Mouse (Mus musculus): ENCODE measurements at regions not wholly inside any gene's neighbourhood (a gene's known extent, or its start where the extent isn't known, plus 50 kb on each side); places are given as distances from the start of the nearest gene placed in this dataset.

- DNase-seq (ENCODE audit: low spot score): no peak
Observed at GRCm38 (mm10) chr2:61401636-61402587, 176.5 kb upstream of the Tank start.

GRCm38 (mm10) chr2:61398633-61399032 lies 179.8 kb upstream of the Tank start:
- H3K27me3 ChIP-seq (ENCODE audit: insufficient read depth, low read length): peaks cover 2% of the 10 kb centered on the region; the same call in 1 of the 2 replicates
- DNase-seq (ENCODE audit: low spot score) (no peak), ATAC-seq (ENCODE audit: extremely low read depth, insufficient number of reproducible peaks, low FRiP score, poor library complexity, severe bottlenecking) (no peak)

More at GRCm38 (mm10) chr2:61401636-61402587, 176.5 kb upstream of the Tank start:
- H3K9me3 ChIP-seq (replicated peaks): no peaks in the 10 kb centered on the region
- ATAC-seq (ENCODE audit: extremely low read depth, insufficient number of reproducible peaks, low FRiP score, poor library complexity, severe bottlenecking): peak; percentile 40; the same call in 1 of the 2 replicates
- peaks cover 9% of the 10 kb centered on the region for H3K4me1 ChIP-seq (ENCODE audit: insufficient read depth, low read depth, low read length)
- H3K36me3 ChIP-seq (replicated peaks): no peaks in the 10 kb centered on the region
- peaks cover 2% of the 10 kb centered on the region; the same call in 1 of the 2 replicates for H3K27me3 ChIP-seq (ENCODE audit: insufficient read depth, low read length)
- no peak for TF ChIP-seq GATA1 (IDR thresholded peaks at IDR 0.05; ENCODE audit: borderline replicate concordance, low read length)
- no peak for TF ChIP-seq GATA2 (IDR thresholded peaks at IDR 0.05; ENCODE audit: borderline replicate concordance, low read depth, low read length)
- TF ChIP-seq POLR2AphosphoS5 (IDR thresholded peaks at IDR 0.05; ENCODE audit: insufficient replicate concordance, low read depth, low read length): no peak
- no peak for TF ChIP-seq TAL1 (conservative IDR thresholded peaks at IDR 0.05; ENCODE audit: low read depth, low read length)
- TF ChIP-seq CTCF (IDR thresholded peaks at IDR 0.05; ENCODE audit: low read depth, low read length): no peak
- no peak overlapping the region for H3K4me3 ChIP-seq (ENCODE audit: low read depth, low read length)

GRCm38 (mm10) chr2:61389622-61390021 lies 188.8 kb upstream of the Tank start:
- TF ChIP-seq TAL1 (conservative IDR thresholded peaks at IDR 0.05; ENCODE audit: low read depth, low read length) (no peak), POLR2AphosphoS5 (IDR thresholded peaks at IDR 0.05; ENCODE audit: insufficient replicate concordance, low read depth, low read length) (no peak), GATA2 (IDR thresholded peaks at IDR 0.05; ENCODE audit: borderline replicate concordance, low read depth, low read length) (no peak), CTCF (IDR thresholded peaks at IDR 0.05; ENCODE audit: low read depth, low read length) (no peak)
- H3K27me3 ChIP-seq (ENCODE audit: insufficient read depth, low read length): no peaks in the 10 kb centered on the region; the same call in 1 of the 2 replicates
- H3K4me1 ChIP-seq (ENCODE audit: insufficient read depth, low read depth, low read length): no peaks in the 10 kb centered on the region
- no peak for ATAC-seq (ENCODE audit: extremely low read depth, insufficient number of reproducible peaks, low FRiP score, poor library complexity, severe bottlenecking)
- no peak overlapping the region for H3K4me3 ChIP-seq (ENCODE audit: low read depth, low read length)
- DNase-seq (ENCODE audit: low spot score): no peak
- no peaks in the 10 kb centered on the region for H3K9me3 ChIP-seq (replicated peaks)
- no peaks in the 10 kb centered on the region for H3K36me3 ChIP-seq (replicated peaks)

More at GRCm38 (mm10) chr2:61398633-61399032, 179.8 kb upstream of the Tank start:
- TF ChIP-seq POLR2AphosphoS5 (IDR thresholded peaks at IDR 0.05; ENCODE audit: insufficient replicate concordance, low read depth, low read length) (no peak), TAL1 (conservative IDR thresholded peaks at IDR 0.05; ENCODE audit: low read depth, low read length) (no peak), GATA1 (IDR thresholded peaks at IDR 0.05; ENCODE audit: borderline replicate concordance, low read length) (no peak), GATA2 (IDR thresholded peaks at IDR 0.05; ENCODE audit: borderline replicate concordance, low read depth, low read length) (no peak), CTCF (IDR thresholded peaks at IDR 0.05; ENCODE audit: low read depth, low read length) (no peak)
- peaks cover 9% of the 10 kb centered on the region for H3K4me1 ChIP-seq (ENCODE audit: insufficient read depth, low read depth, low read length)
- H3K4me3 ChIP-seq (ENCODE audit: low read depth, low read length): no peak overlapping the region
- no peaks in the 10 kb centered on the region for H3K9me3 ChIP-seq (replicated peaks)
- H3K36me3 ChIP-seq (replicated peaks): no peaks in the 10 kb centered on the region

- no peaks in the 10 kb centered on the region for H3K4me1 ChIP-seq (ENCODE audit: insufficient read depth, low read depth, low read length)
- ATAC-seq (ENCODE audit: extremely low read depth, insufficient number of reproducible peaks, low FRiP score, poor library complexity, severe bottlenecking) (no peak), DNase-seq (ENCODE audit: low spot score) (no peak)
- no peaks in the 10 kb centered on the region; the same call in 1 of the 2 replicates for H3K27me3 ChIP-seq (ENCODE audit: insufficient read depth, low read length)
- TF ChIP-seq CTCF (IDR thresholded peaks at IDR 0.05; ENCODE audit: low read depth, low read length): no peak
- no peak for TF ChIP-seq GATA2 (IDR thresholded peaks at IDR 0.05; ENCODE audit: borderline replicate concordance, low read depth, low read length)
- TF ChIP-seq POLR2AphosphoS5 (IDR thresholded peaks at IDR 0.05; ENCODE audit: insufficient replicate concordance, low read depth, low read length): no peak
- TF ChIP-seq TAL1 (conservative IDR thresholded peaks at IDR 0.05; ENCODE audit: low read depth, low read length): no peak
- no peak for TF ChIP-seq GATA1 (IDR thresholded peaks at IDR 0.05; ENCODE audit: borderline replicate concordance, low read length)
- H3K36me3 ChIP-seq (replicated peaks): no peaks in the 10 kb centered on the region
- H3K9me3 ChIP-seq (replicated peaks): no peaks in the 10 kb centered on the region
- no peak overlapping the region for H3K4me3 ChIP-seq (ENCODE audit: low read depth, low read length)
Observed at GRCm38 (mm10) chr2:61389207-61389606, 189.2 kb upstream of the Tank start.

- Histone ChIP-seq H3K9me3 (replicated peaks) (no peaks in the 10 kb centered on the region), H3K4me3 (ENCODE audit: low read depth, low read length) (no peak overlapping the region), H3K4me1 (ENCODE audit: insufficient read depth, low read depth, low read length) (no peaks in the 10 kb centered on the region), H3K36me3 (replicated peaks) (no peaks in the 10 kb centered on the region), H3K27me3 (ENCODE audit: insufficient read depth, low read length) (no peaks in the 10 kb centered on the region; the same call in 1 of the 2 replicates)
- TF ChIP-seq GATA1 (IDR thresholded peaks at IDR 0.05; ENCODE audit: borderline replicate concordance, low read length) (no peak), TAL1 (conservative IDR thresholded peaks at IDR 0.05; ENCODE audit: low read depth, low read length) (no peak)
- ATAC-seq (ENCODE audit: extremely low read depth, insufficient number of reproducible peaks, low FRiP score, poor library complexity, severe bottlenecking) (no peak), DNase-seq (ENCODE audit: low spot score) (no peak)
Observed at GRCm38 (mm10) chr2:61387561-61387960, 190.8 kb upstream of the Tank start.

GRCm38 (mm10) chr2:61386966-61387365 lies 191.4 kb upstream of the Tank start:
- DNase-seq (ENCODE audit: low spot score) (no peak), ATAC-seq (ENCODE audit: extremely low read depth, insufficient number of reproducible peaks, low FRiP score, poor library complexity, severe bottlenecking) (no peak)
- no peaks in the 10 kb centered on the region for H3K36me3 ChIP-seq (replicated peaks)
- H3K9me3 ChIP-seq (replicated peaks): no peaks in the 10 kb centered on the region
- H3K27me3 ChIP-seq (ENCODE audit: insufficient read depth, low read length): no peaks in the 10 kb centered on the region; the same call in 1 of the 2 replicates
- TF ChIP-seq TAL1 (conservative IDR thresholded peaks at IDR 0.05; ENCODE audit: low read depth, low read length) (no peak), CTCF (IDR thresholded peaks at IDR 0.05; ENCODE audit: low read depth, low read length) (no peak), POLR2AphosphoS5 (IDR thresholded peaks at IDR 0.05; ENCODE audit: insufficient replicate concordance, low read depth, low read length) (no peak)
- H3K4me1 ChIP-seq (ENCODE audit: insufficient read depth, low read depth, low read length): no peaks in the 10 kb centered on the region
- H3K4me3 ChIP-seq (ENCODE audit: low read depth, low read length): no peak overlapping the region
